Mouse (Mus musculus) heart, embryonic 16.5 days (tissue): ENCODE measurements at regions not wholly inside any gene's neighbourhood (a gene's known extent, or its start where the extent isn't known, plus 50 kb on each side); places are given as distances from the start of the nearest gene placed in this dataset.

Experiments
- ATAC-seq: fragments of 200-750 bp; cut with Nextera tagmentation; replicated peaks from 2 replicates; pipeline ENCODE4 v1.8.0; 2017; ENCODE audit warnings: moderate number of reproducible peaks; ENCODE audit not compliant: insufficient read depth, low FRiP score; ENCODE audit errors: extremely low read depth
- H3K27ac ChIP-seq: fragments of 300-500 bp; sonication (generic); 2 replicates; pipeline ENCODE4 v1.5.1; 2014; ENCODE audit warnings: mild to moderate bottlenecking, low read length, control low read depth, moderate library complexity
- H3K27me3 ChIP-seq: fragments of 300-500 bp; sonication (generic); 2 replicates; pipeline ENCODE4 v1.6.1; 2014; ENCODE audit warnings: low read length, mixed read lengths; ENCODE audit not compliant: control insufficient read depth, insufficient read depth
- H3K36me3 ChIP-seq: fragments of 300-500 bp; sonication (generic); 2 replicates; pipeline ENCODE4 v1.6.1; 2014; ENCODE audit not compliant: control insufficient read depth, insufficient read depth
- H3K4me1 ChIP-seq: fragments of 300-500 bp; sonication (generic); 2 replicates; pipeline ENCODE4 v1.6.1; 2014; ENCODE audit warnings: low read length, mixed read lengths; ENCODE audit not compliant: control insufficient read depth, insufficient read depth
- H3K4me2 ChIP-seq: fragments of 300-500 bp; sonication (generic); 2 replicates; pipeline ENCODE4 v1.6.1; 2014; ENCODE audit warnings: low read depth, mild to moderate bottlenecking, control low read depth, low read length
- H3K4me3 ChIP-seq: fragments of 300-500 bp; sonication (generic); 2 replicates; pipeline ENCODE4 v1.5.1; 2014; ENCODE audit warnings: mild to moderate bottlenecking, control low read depth, low read length
- H3K9ac ChIP-seq: fragments of 300-500 bp; sonication (generic); 2 replicates; pipeline ENCODE4 v1.6.1; 2014; ENCODE audit warnings: low read length, control low read depth
- H3K9me3 ChIP-seq: fragments of 300-500 bp; sonication (generic); replicated peaks from 2 replicates; pipeline ENCODE4 v1.6.1; 2016; ENCODE audit warnings: low read length; ENCODE audit not compliant: control insufficient read depth
- WGBS: fragments of 180-500 bp; shearing (Covaris S2); extraction: QIAGEN DNeasy Blood & Tissue Kit; methylation state at CpG from one replicate; pipeline ENCODE4 v1.1.7; 2014; 5-methylcytosine and 5-hydroxymethylcytosine counted together

GRCm38 (mm10) chr14:120637486-120638125, 159.4 kb downstream of the Rap2a start:
- Histone ChIP-seq H3K9me3 (no peaks in the 10 kb centered on the region), H3K4me1 (peaks cover 4% of the 10 kb centered on the region; the same call in 1 of the 2 replicates), H3K9ac (no peak overlapping the region), H3K27ac (peak overlapping the region; percentile 43; the same call in 1 of the 2 replicates), H3K4me3 (no peak overlapping the region), H3K36me3 (no peaks in the 10 kb centered on the region), H3K4me2 (no peak overlapping the region), H3K27me3 (no peaks in the 10 kb centered on the region)
- ATAC-seq = peak; percentile 81
- WGBS = 27% methylated on average over 13 of the region's 13 CpGs

GRCm38 (mm10) chr14:120642591-120642990, 164.3 kb downstream of the Rap2a start:
- no peak overlapping the region for H3K4me3 ChIP-seq
- WGBS = 88% methylated on average over 5 of the region's 5 CpGs
- H3K36me3 ChIP-seq = no peaks in the 10 kb centered on the region
- H3K9me3 ChIP-seq = no peaks in the 10 kb centered on the region
- no peak overlapping the region for H3K9ac ChIP-seq
- no peak overlapping the region for H3K4me2 ChIP-seq
- no peak for ATAC-seq
- no peak overlapping the region for H3K27ac ChIP-seq
- H3K4me1 ChIP-seq = peaks cover 4% of the 10 kb centered on the region; the same call in 1 of the 2 replicates
- no peaks in the 10 kb centered on the region for H3K27me3 ChIP-seq

- Histone ChIP-seq H3K27ac (no peak overlapping the region), H3K4me1 (no peaks in the 10 kb centered on the region), H3K4me2 (no peak overlapping the region), H3K9me3 (peaks cover 3% of the 10 kb centered on the region; the same call in 1 of the 2 replicates), H3K4me3 (no peak overlapping the region), H3K36me3 (no peaks in the 10 kb centered on the region), H3K27me3 (no peaks in the 10 kb centered on the region), H3K9ac (no peak overlapping the region)
- WGBS = 77% methylated on average over 7 of the region's 7 CpGs
- no peak for ATAC-seq
Measured at GRCm38 (mm10) chr14:120652034-120652433, 173.8 kb downstream of the Rap2a start.

- no peaks in the 10 kb centered on the region for H3K36me3 ChIP-seq
- H3K4me1 ChIP-seq = peaks cover 5% of the 10 kb centered on the region
- H3K9me3 ChIP-seq = no peaks in the 10 kb centered on the region
- no peak overlapping the region for H3K27ac ChIP-seq
- H3K4me3 ChIP-seq = no peak overlapping the region
- WGBS = 56% methylated on average over 6 of the region's 6 CpGs
- no peak overlapping the region for H3K9ac ChIP-seq
- no peak; the same call in 1 of the 2 replicates for ATAC-seq
- H3K27me3 ChIP-seq = no peaks in the 10 kb centered on the region
- no peak overlapping the region for H3K4me2 ChIP-seq
Measured at GRCm38 (mm10) chr14:120660321-120660781, 182.1 kb downstream of the Rap2a start.

GRCm38 (mm10) chr14:120661111-120661510, 182.9 kb downstream of the Rap2a start:
- Histone ChIP-seq H3K27me3 (no peaks in the 10 kb centered on the region), H3K9ac (no peak overlapping the region), H3K36me3 (no peaks in the 10 kb centered on the region), H3K27ac (no peak overlapping the region; the same call in 1 of the 2 replicates), H3K4me3 (no peak overlapping the region), H3K4me1 (peaks cover 5% of the 10 kb centered on the region), H3K4me2 (no peak overlapping the region), H3K9me3 (no peaks in the 10 kb centered on the region)
- WGBS = 52% methylated on average over 5 of the region's 5 CpGs
- no peak for ATAC-seq

- Histone ChIP-seq H3K4me3 (no peak overlapping the region), H3K27ac (no peak overlapping the region), H3K36me3 (no peaks in the 10 kb centered on the region), H3K4me1 (no peaks in the 10 kb centered on the region), H3K4me2 (no peak overlapping the region), H3K9me3 (no peaks in the 10 kb centered on the region), H3K27me3 (no peaks in the 10 kb centered on the region), H3K9ac (no peak overlapping the region)
- 59% methylated on average over 5 of the region's 5 CpGs for WGBS
- ATAC-seq = no peak
Measured at GRCm38 (mm10) chr14:120669665-120670064, 191.4 kb downstream of the Rap2a start.

GRCm38 (mm10) chr14:120675752-120676151, 197.5 kb downstream of the Rap2a start:
- Histone ChIP-seq H3K4me2 (no peak overlapping the region), H3K9me3 (no peaks in the 10 kb centered on the region), H3K4me1 (no peaks in the 10 kb centered on the region), H3K9ac (no peak overlapping the region), H3K27ac (no peak overlapping the region), H3K36me3 (no peaks in the 10 kb centered on the region), H3K27me3 (no peaks in the 10 kb centered on the region), H3K4me3 (no peak overlapping the region)
- WGBS = 72% methylated on average over 2 of the region's 2 CpGs
- no peak for ATAC-seq

GRCm38 (mm10) chr14:120678533-120678932, 200.3 kb downstream of the Rap2a start:
- Histone ChIP-seq H3K4me2 (no peak overlapping the region), H3K4me1 (no peaks in the 10 kb centered on the region), H3K27me3 (no peaks in the 10 kb centered on the region), H3K9ac (no peak overlapping the region), H3K9me3 (no peaks in the 10 kb centered on the region), H3K27ac (no peak overlapping the region), H3K4me3 (no peak overlapping the region), H3K36me3 (no peaks in the 10 kb centered on the region)
- ATAC-seq = no peak
- 57% methylated on average over 9 of the region's 9 CpGs for WGBS

- WGBS = 72% methylated on average over 2 of the region's 2 CpGs
- no peaks in the 10 kb centered on the region for H3K4me1 ChIP-seq
- no peaks in the 10 kb centered on the region for H3K36me3 ChIP-seq
- H3K9me3 ChIP-seq = no peaks in the 10 kb centered on the region
- H3K4me2 ChIP-seq = no peak overlapping the region
- H3K4me3 ChIP-seq = no peak overlapping the region
- no peak overlapping the region for H3K9ac ChIP-seq
- H3K27me3 ChIP-seq = no peaks in the 10 kb centered on the region
- H3K27ac ChIP-seq = no peak overlapping the region
- ATAC-seq = no peak
Measured at GRCm38 (mm10) chr14:120679072-120679471, 200.8 kb downstream of the Rap2a start.
